ENCODE assay signal across 14 mouse cellular contexts in genomic region chr9:21437577-21437976, GRCm38 (mm10). TPM values are rescaled to one million over a fixed set of nuclear protein-coding genes. Genes with fewer than 3 reads are reported as not detected.
A peak's percentile ranks its signal among the peaks of the same experiment; 100 is the strongest.
DNase-seq lines count a peak whose midpoint lies in the region; ATAC-seq and TF ChIP-seq lines count a peak whose summit lies in the region.
"Had no signal": no experiment of that assay in that cellular context is flagged by ENCODE, and none has a peak within 500 bp of the region (broad histone marks: within the 10 kb centered on the region; RNA-seq: fewer than 3 reads in every experiment).

No protein-coding gene starts in this region.

- no peak for TF ChIP-seq POLR2A in MEL (IDR thresholded peaks at IDR 0.05; ENCODE audit: control insufficient read depth in 1 of 2, insufficient read depth in 1 of 2, low read depth in 1 of 2, low read length in 2 of 2, poor library complexity in 1 of 2)
- TF ChIP-seq POLR2A in limb, embryonic 14.5 days (IDR thresholded peaks at IDR 0.05; ENCODE audit: borderline replicate concordance, extremely low read depth, insufficient read depth, insufficient read length): no peak

- TF ChIP-seq RAD21 in MEL (IDR thresholded peaks at IDR 0.05; ENCODE audit: low read depth, low read length): no peak

- ATAC-seq in heart, embryonic 11.5 days (replicated peaks; ENCODE audit: insufficient number of reproducible peaks, low FRiP score, low TSS enrichment): no peak
- ATAC-seq in liver, embryonic 13.5 days (ENCODE audit: low read depth): no peak
- ATAC-seq in liver, embryonic 11.5 days (replicated peaks; ENCODE audit: low FRiP score): no peak
- no peak for ATAC-seq in limb, embryonic 14.5 days (ENCODE audit: low FRiP score, low read depth)
- ATAC-seq in CD4-positive, CD25-positive, alpha-beta regulatory T cell, adult 4 months: no peak

- DNase-seq in heart, adult 9 months (ENCODE audit: low spot score in 2 of 2): no peak
- no peak for DNase-seq in liver, embryonic 13.5 days
- DNase-seq in liver, embryonic 11.5 days (ENCODE audit: low spot score): no peak
- DNase-seq in MEL (ENCODE audit: low read depth, low spot score): peak; percentile 66
- DNase-seq in limb, embryonic 14.5 days (ENCODE audit: low spot score): no peak
- DNase-seq: adrenal gland, postnatal 14 days; cerebellum, adult 9-10 months; midbrain, embryonic 14.5 days; right cerebral cortex, postnatal 25 days; thymus, postnatal 36 days had no signal

- H3K4me2 ChIP-seq in heart, embryonic 11.5 days: no peak overlapping the region
- no peak overlapping the region for H3K4me2 ChIP-seq in liver, embryonic 13.5 days
- no peak overlapping the region for H3K4me2 ChIP-seq in liver, embryonic 11.5 days
- no peak overlapping the region for H3K4me2 ChIP-seq in limb, embryonic 14.5 days (replicated peaks; ENCODE audit: low read depth, low read length, severe bottlenecking)
- H3K4me2 ChIP-seq: forebrain, embryonic 12.5 days had no signal

- H3K9ac ChIP-seq in heart, embryonic 11.5 days (ENCODE audit: low read depth, low read length): no peak overlapping the region
- H3K9ac ChIP-seq in liver, embryonic 13.5 days: peak overlapping the region; percentile 33; the same call in 1 of the 2 replicates
- no peak overlapping the region for H3K9ac ChIP-seq in liver, embryonic 11.5 days (ENCODE audit: low read depth, low read length)
- H3K9ac ChIP-seq in MEL (ENCODE audit: control insufficient read depth, low read depth, low read length, poor library complexity, severe bottlenecking): no peak overlapping the region; the same call in 1 of the 2 replicates
- H3K9ac ChIP-seq in limb, embryonic 14.5 days (ENCODE audit: low read depth, low read length, severe bottlenecking): no peak overlapping the region
- H3K9ac ChIP-seq: forebrain, embryonic 12.5 days had no signal

- WGBS in heart, embryonic 11.5 days (ENCODE audit: insufficient replicate concordance): 93% methylated on average over 6 of the region's 6 CpGs
- 77% methylated on average over 6 of the region's 6 CpGs for WGBS in liver, embryonic 13.5 days (ENCODE audit: insufficient replicate concordance)
- 88% methylated on average over 6 of the region's 6 CpGs for WGBS in liver, embryonic 11.5 days
- WGBS in limb, embryonic 14.5 days: 92% methylated on average over 6 of the region's 6 CpGs

- H3K4me3 ChIP-seq in heart, embryonic 11.5 days (ENCODE audit: low read depth, low read length): no peak overlapping the region
- no peak overlapping the region for H3K4me3 ChIP-seq in liver, embryonic 13.5 days (replicated peaks)
- H3K4me3 ChIP-seq in liver, embryonic 11.5 days (ENCODE audit: low read depth, low read length): no peak overlapping the region
- no peak overlapping the region for H3K4me3 ChIP-seq in MEL (ENCODE audit: control insufficient read depth in 1 of 2, insufficient read depth in 1 of 2, low read depth in 2 of 2, low read length in 2 of 2)
- H3K4me3 ChIP-seq in limb, embryonic 14.5 days (replicated peaks; ENCODE audit: low read length): no peak overlapping the region
- H3K4me3 ChIP-seq: forebrain, embryonic 12.5 days had no signal

- H3K79me2 ChIP-seq in MEL (ENCODE audit: control insufficient read depth, insufficient read depth, low read length, poor library complexity): peaks cover 84% of the 10 kb centered on the region

- no peak for TF ChIP-seq CTCF in MEL (IDR thresholded peaks at IDR 0.05 in 2 of 3, conservative IDR thresholded peaks at IDR 0.05 in 1 of 3; ENCODE audit: control insufficient read depth in 1 of 3, insufficient read depth in 1 of 3, low read depth in 2 of 3, low read length in 3 of 3, poor library complexity in 1 of 3, severe bottlenecking in 1 of 3)

- peaks cover 43% of the 10 kb centered on the region for H3K4me1 ChIP-seq in heart, embryonic 11.5 days (ENCODE audit: control insufficient read depth, insufficient read depth, low read length)
- H3K4me1 ChIP-seq in liver, embryonic 13.5 days (replicated peaks): peaks cover 69% of the 10 kb centered on the region
- peaks cover 34% of the 10 kb centered on the region for H3K4me1 ChIP-seq in liver, embryonic 11.5 days (replicated peaks; ENCODE audit: control insufficient read depth, insufficient read depth, low read length)
- H3K4me1 ChIP-seq in MEL (ENCODE audit: control insufficient read depth in 1 of 2, insufficient read depth in 2 of 2, low read length in 2 of 2): peaks cover 51 to 57% of the 10 kb centered on the region in 2 experiments
- H3K4me1 ChIP-seq in limb, embryonic 14.5 days (ENCODE audit: control insufficient read depth, insufficient read depth, low read length): peaks cover 8% of the 10 kb centered on the region

- H3K36me3 ChIP-seq in heart, embryonic 11.5 days (ENCODE audit: control insufficient read depth, insufficient read depth, low read length): no peaks in the 10 kb centered on the region
- H3K36me3 ChIP-seq in liver, embryonic 13.5 days: peaks cover 11% of the 10 kb centered on the region; the same call in 1 of the 2 replicates
- no peaks in the 10 kb centered on the region for H3K36me3 ChIP-seq in liver, embryonic 11.5 days (ENCODE audit: control insufficient read depth, insufficient read depth, low read length)
- H3K36me3 ChIP-seq in MEL (ENCODE audit: control insufficient read depth in 1 of 2, insufficient read depth in 2 of 2, low read length in 2 of 2): peaks cover 32 to 52% of the 10 kb centered on the region in 2 experiments
- peaks cover 3% of the 10 kb centered on the region; the same call in 1 of the 2 replicates for H3K36me3 ChIP-seq in limb, embryonic 14.5 days (ENCODE audit: control insufficient read depth, insufficient read depth, low read length)
- H3K36me3 ChIP-seq: forebrain, embryonic 12.5 days had no signal

- no peaks in the 10 kb centered on the region for H3K9me3 ChIP-seq in heart, embryonic 11.5 days (replicated peaks; ENCODE audit: control insufficient read depth, low read length)
- H3K9me3 ChIP-seq in liver, embryonic 13.5 days (replicated peaks): no peaks in the 10 kb centered on the region
- no peaks in the 10 kb centered on the region for H3K9me3 ChIP-seq in liver, embryonic 11.5 days (ENCODE audit: control insufficient read depth, low read length)
- H3K9me3 ChIP-seq in MEL (replicated peaks; ENCODE audit: insufficient read depth, low read length): no peaks in the 10 kb centered on the region
- H3K9me3 ChIP-seq in limb, embryonic 14.5 days (ENCODE audit: control insufficient read depth, low read length): no peaks in the 10 kb centered on the region
- H3K9me3 ChIP-seq: forebrain, embryonic 12.5 days; G1E had no signal

- no peaks in the 10 kb centered on the region for H3K27me3 ChIP-seq in heart, embryonic 11.5 days (ENCODE audit: control insufficient read depth, insufficient read depth, low read length)
- no peaks in the 10 kb centered on the region for H3K27me3 ChIP-seq in liver, embryonic 13.5 days
- H3K27me3 ChIP-seq in liver, embryonic 11.5 days (replicated peaks; ENCODE audit: control insufficient read depth, insufficient read depth, low read length): no peaks in the 10 kb centered on the region
- H3K27me3 ChIP-seq in MEL (ENCODE audit: control insufficient read depth in 1 of 2, insufficient read depth in 2 of 2, low read length in 2 of 2): no peaks in the 10 kb centered on the region
- H3K27me3 ChIP-seq in limb, embryonic 14.5 days (ENCODE audit: control insufficient read depth, insufficient read depth, low read length): no peaks in the 10 kb centered on the region
- H3K27me3 ChIP-seq: forebrain, embryonic 12.5 days had no signal

- peak in 1 of 2 experiments; percentile 47; a peak in 2 of 4 replicates for TF ChIP-seq EP300 in MEL (IDR thresholded peaks at IDR 0.05; ENCODE audit: low read depth in 1 of 2, low read length in 2 of 2)

- peak overlapping the region; percentile 35; the same call in 1 of the 2 replicates for H3K27ac ChIP-seq in heart, embryonic 11.5 days (ENCODE audit: low read depth, low read length)
- no peak overlapping the region for H3K27ac ChIP-seq in liver, embryonic 13.5 days
- H3K27ac ChIP-seq in liver, embryonic 11.5 days (ENCODE audit: low read depth, low read length): no peak overlapping the region
- peak overlapping the region; percentile 73 for H3K27ac ChIP-seq in MEL (ENCODE audit: control insufficient read depth, low read depth, low read length)
- peak overlapping the region; percentile 21; the same call in 1 of the 2 replicates for H3K27ac ChIP-seq in limb, embryonic 14.5 days (replicated peaks; ENCODE audit: low read depth, low read length)
- H3K27ac ChIP-seq: forebrain, embryonic 12.5 days had no signal

TF ChIP-seq in MEL, 35 proteins besides CTCF, POLR2A, EP300 and RAD21 (continues in another document):
- TF ChIP-seq USF2 (IDR thresholded peaks at IDR 0.05; ENCODE audit: borderline replicate concordance in 1 of 2, insufficient read depth in 1 of 2, low read depth in 1 of 2, low read length in 2 of 2): no peak
- peak; percentile 1; the same call in 1 of the 2 replicates for TF ChIP-seq GATA1 (IDR thresholded peaks at IDR 0.05; ENCODE audit: low read depth, low read length)
- TF ChIP-seq TAL1 (IDR thresholded peaks at IDR 0.05; ENCODE audit: low read length): peak; percentile 44
- TF ChIP-seq TCF12 (IDR thresholded peaks at IDR 0.05; ENCODE audit: low read depth, low read length): peak; percentile 60; the same call in 1 of the 2 replicates

RNA-seq across cellular contexts. Expression of gene Dnm2, which starts 12.9 kb away (rescaled TPM):
- polyA plus RNA-seq in heart, embryonic 11.5 days (2014; fragmentation: Nextera tagmentation; extraction: Ambion mirVana): 62.7 and 68.1 TPM in 2 replicates
- 51.8 and 56.8 TPM in 2 replicates for polyA plus RNA-seq in liver, embryonic 13.5 days (2015; fragmentation: Nextera tagmentation; extraction: Ambion mirVana)
- 72.7 and 79.5 TPM in 2 replicates for polyA plus RNA-seq in liver, embryonic 11.5 days (2014; fragmentation: Nextera tagmentation; extraction: Ambion mirVana)
- 110 and 117 TPM in 2 replicates for total RNA-seq in MEL (2012; rRNA removed)
- polyA plus RNA-seq in MEL (2012; ENCODE audit: insufficient read depth in 1 of 2, insufficient read length in 2 of 2, low read depth in 1 of 2, low replicate concordance in 2 of 2, missing spikeins in 1 of 2): 100 to 1,000 TPM; 237 to 832 TPM
- polyA plus RNA-seq in limb, embryonic 14.5 days (2012; rRNA removed): 62.6 and 74.5 TPM in 2 replicates
- polyA plus RNA-seq in limb, embryonic 14.5 days (2014; fragmentation: Nextera tagmentation; extraction: Ambion mirVana): 68.3 and 72.6 TPM in 2 replicates
- polyA plus RNA-seq in CD4-positive, CD25-positive, alpha-beta regulatory T cell, adult 4 months (2017; shearing (Covaris generic)): 100 to 1,000 TPM in 1 of 2 experiments, 10 to 100 TPM in 1; 97.0 to 119 TPM

RNA-seq across cellular contexts. Expression of gene Qtrt1, which starts 25.9 kb away (rescaled TPM):
- 24.2 and 31.7 TPM in 2 replicates for polyA plus RNA-seq in heart, embryonic 11.5 days (2014; fragmentation: Nextera tagmentation; extraction: Ambion mirVana)
- polyA plus RNA-seq in liver, embryonic 13.5 days (2015; fragmentation: Nextera tagmentation; extraction: Ambion mirVana): 24.3 and 28.6 TPM in 2 replicates
- 59.2 and 60.2 TPM in 2 replicates for polyA plus RNA-seq in liver, embryonic 11.5 days (2014; fragmentation: Nextera tagmentation; extraction: Ambion mirVana)
- total RNA-seq in MEL (2012; rRNA removed): 173 and 199 TPM in 2 replicates
- 100 to 1,000 TPM in 1 of 2 experiments, not detected in 1; 244 TPM for polyA plus RNA-seq in MEL (2012; ENCODE audit: insufficient read depth in 1 of 2, insufficient read length in 2 of 2, low read depth in 1 of 2, low replicate concordance in 2 of 2, missing spikeins in 1 of 2)
- 77.9 and 80.8 TPM in 2 replicates for polyA plus RNA-seq in limb, embryonic 14.5 days (2012; rRNA removed)
- 45.3 and 50.9 TPM in 2 replicates for polyA plus RNA-seq in limb, embryonic 14.5 days (2014; fragmentation: Nextera tagmentation; extraction: Ambion mirVana)
- polyA plus RNA-seq in CD4-positive, CD25-positive, alpha-beta regulatory T cell, adult 4 months (2017; shearing (Covaris generic)): 10 to 100 TPM; 32.1 to 46.9 TPM

Comparison
In these comparisons a context has a peak if more than half of its experiments do, and no peak if none do; other contexts are left out.
1. H3K27ac ChIP-seq: peak in heart, embryonic 11.5 days (single experiment), MEL (single experiment) and limb, embryonic 14.5 days (single experiment); none in liver, embryonic 13.5 days (single experiment) and liver, embryonic 11.5 days (single experiment).